Mouse (Mus musculus) layer of hippocampus, postnatal 10 days (tissue): ENCODE data around the gene Gm20403. TPM values are rescaled to one million over a fixed set of nuclear protein-coding genes. Genes with fewer than 3 reads are reported as not detected.
"Not testable (repeated sequence)": the region's sequence is repeated elsewhere in the genome, so short reads cannot be mapped to it uniquely, and the experiment has no call there.

Experiments
- DNase-seq, 2 experiments: peaks; one replicate each; pipeline ENCODE4 v3.0.0; 2021; ENCODE audit warnings: low spot score in 2 of 2
- total RNA-seq, 2 experiments: library from RNA; stranded (reverse); gene quantifications; 2 replicates each; pipeline ENCODE4 v1.2.3; 2021

Gene Gm20403
- total RNA-seq, 2 experiments from 2014 or later: not detected

DNA sequence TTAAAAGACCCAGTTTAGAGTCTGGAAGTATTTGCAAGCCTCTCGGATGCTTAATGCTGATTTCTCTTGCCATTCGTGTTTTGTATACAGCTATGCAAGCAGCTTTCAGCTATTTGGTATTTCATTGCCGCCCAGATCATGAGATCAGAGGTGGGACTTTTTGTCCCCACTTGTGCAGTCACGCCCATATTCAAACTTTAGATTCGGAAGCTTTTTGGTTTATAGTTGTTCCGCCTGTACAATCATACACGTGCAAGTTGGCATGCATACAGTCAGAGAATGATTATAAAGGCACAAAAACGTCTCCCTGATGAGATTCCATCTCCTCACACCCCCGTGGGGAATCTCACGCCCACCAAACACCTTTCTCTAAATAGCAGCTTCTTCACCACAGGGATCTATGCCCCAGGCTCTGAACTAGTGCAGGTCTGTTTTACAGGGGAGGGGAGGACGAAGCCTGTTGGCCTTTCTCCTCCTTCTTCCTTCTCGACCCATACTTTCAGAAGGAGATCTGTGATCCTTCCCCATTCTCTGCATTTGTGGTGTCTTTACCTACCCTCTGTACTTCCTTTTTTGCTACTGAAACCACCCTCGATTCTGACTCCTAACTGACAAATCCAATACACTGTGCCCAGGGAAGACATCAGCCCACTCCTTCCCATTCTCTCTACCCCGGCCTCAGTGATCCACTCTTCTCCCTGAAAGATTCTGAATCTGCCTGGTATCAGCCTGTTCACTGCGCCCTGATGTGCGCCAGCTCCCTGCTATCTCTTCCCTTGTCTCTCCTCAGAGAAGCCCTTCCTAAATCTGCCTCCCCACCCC lies 7.1 kb upstream of the Gm20403 start:
- no peak for DNase-seq

DNA sequence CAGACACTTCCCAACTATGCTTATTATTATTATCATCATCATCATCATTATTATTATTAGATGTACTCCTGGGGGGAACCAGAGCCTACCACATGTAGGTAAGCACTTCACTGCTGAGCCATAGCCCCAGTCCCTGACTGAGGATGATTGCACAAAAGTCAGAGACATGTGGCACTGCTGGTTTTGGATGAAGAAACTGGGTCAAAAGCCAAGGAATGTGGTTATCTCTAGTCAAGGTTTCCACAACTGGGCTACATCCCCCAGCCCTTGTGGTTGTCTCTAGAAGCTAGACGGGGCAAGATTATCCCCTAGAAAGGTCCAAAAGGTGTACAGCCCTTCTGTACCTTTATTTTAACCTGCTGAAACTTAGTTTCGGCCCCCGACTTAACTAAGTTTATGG lies 6.5 kb upstream of the Gm20403 start:
- no peak for DNase-seq

DNA sequence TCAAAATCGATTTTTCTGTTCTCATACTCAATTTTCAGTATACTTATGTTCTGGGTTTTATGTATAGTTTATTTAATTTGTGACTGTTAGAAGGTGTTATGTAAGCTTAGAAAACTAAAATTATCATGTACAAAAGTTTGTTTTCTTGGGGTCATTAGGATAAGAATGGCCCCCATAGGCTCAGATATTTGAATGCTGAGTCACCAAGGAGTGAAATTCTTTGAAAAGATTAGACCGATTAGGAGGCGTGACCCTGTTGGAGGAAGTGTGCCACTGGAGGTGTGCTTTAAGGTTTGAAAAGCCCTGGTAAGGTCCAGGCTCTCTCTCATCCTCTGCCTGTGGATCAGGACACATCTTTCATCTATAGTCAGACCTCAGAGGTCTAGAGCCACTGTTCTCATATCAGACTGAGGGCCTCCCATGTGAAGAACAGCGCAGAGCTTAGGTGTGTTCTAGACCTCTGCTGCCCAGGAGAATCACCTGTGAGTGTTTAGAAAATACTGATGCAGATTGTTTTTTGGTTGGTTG lies 2.1 kb upstream of the Gm20403 start:
- no peak for DNase-seq

DNA sequence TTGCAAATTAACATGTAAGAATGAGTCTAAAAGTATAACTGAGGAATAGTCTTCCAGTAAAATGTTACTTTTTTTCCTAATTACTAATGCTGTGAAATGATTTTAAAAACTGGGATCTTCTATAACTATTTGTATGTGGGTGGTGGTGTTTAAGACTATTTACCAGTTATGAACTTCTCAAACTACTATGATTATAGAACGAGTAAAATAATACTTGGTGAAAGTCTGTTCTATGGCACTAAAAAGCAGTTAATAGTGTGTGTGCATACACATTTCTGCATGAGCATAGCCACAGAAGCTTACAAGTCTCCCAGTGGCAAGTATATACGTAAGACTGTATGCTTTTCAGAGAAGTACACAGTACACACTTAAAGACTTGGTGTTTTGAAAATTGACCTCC lies 827 bp upstream of the Gm20403 start:
- DNase-seq: no peak

DNA sequence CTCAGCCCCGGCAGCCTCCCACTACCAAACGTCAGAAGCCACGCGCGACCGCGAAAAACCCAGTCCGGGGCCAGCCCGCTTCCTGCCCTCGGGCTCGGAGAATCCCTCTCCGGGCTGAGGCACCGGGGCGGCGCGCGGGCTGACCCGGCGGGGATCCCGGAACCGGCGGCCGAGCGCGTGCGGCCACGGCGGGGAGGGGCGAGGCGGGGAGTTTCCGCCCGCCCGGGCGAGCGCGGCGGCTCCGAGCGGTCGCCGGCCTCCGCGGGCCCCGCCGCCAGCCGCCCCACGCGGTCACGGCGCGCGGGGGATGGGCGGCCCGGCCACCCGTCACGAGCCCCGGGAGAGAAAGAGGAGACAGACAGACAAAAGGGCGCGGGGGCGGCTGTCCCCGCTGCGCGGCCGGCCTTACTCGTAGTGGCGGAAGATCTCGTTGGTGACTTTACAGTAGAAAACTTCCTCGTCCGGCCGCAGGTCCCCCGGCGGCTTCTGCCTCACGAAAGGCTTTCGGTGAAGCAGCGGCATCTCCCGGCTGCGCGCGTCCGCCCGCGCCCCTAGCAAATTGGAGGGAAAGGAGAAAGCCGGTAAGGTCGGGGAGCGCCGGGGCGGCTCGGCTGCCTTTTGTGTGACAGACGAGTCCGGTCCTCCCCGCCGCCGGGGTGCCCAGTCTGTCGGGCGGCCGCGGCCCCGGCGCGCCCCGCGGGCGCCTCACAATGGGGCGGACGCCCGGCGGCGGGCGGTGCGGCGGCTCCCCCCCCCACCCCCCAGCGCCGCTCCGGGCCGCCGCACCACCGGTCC lies 875 bp downstream of the Gm20403 start:
- DNase-seq: peak; percentile 49 to 64

DNA sequence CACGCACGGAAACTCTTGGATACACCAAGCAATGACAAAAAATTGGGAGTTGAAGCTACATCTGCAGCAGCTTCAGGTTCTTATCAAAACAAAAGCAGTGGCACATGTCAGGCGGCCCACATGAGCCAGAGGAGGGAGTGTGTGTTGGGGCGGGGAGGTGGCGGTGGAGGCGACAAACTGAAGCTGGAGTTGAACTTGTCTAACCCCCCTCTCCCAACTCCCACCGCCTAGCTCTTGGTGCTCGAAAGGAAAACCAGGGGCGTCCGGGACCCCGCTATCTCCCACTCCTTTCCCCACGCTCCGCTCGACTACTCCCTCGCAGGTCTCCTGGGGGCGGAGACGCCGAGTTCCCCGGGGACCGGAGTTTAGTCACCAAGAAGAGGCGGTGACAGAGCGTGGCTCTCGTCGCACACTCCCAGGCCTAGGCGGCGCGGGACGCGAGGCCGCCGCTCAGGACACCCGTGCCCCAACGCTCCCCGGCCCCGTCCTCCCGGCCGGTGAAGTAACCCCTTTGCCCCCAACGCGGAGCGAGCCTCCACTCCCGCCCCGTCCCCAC lies 1.6 kb downstream of the Gm20403 start:
- DNase-seq: peak in 1 of 2 experiments; percentile 52

DNA sequence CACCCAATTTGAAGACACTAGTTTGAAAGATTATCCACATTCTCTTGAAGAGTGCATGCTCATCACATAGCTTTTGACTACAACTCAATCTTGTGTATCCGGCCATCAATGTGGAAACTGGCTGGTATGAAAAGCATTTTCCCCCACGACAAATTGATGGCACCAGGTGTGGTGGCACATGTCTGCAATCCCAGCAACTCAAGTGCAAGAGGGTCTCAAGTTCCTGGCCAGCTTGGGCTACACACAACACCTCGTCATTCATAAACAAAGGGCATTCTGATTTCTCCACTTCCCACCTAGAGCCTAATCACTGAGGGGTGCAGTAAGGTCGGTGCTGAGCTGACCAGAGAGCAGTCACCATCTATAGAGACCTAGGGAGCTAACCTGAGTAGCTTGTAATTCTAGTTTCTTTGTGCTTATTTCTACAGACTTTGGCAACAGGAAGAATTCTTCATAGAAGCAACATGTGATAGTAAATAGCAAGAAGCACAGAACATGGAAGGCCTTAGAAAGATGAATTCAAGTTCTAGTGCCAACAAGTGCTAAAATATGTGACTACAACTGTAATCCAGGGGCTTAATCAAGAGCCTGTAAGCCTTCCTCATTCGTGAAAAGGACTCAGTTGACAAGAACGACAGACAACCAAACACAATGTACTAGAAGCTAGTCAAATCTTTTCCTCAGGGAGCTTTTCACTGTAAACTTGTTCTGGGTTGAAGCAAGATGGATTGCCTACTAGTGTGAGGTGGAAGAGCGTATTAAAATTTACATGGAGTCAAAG lies 3.2 kb downstream of the Gm20403 start:
- DNase-seq: no peak

DNA sequence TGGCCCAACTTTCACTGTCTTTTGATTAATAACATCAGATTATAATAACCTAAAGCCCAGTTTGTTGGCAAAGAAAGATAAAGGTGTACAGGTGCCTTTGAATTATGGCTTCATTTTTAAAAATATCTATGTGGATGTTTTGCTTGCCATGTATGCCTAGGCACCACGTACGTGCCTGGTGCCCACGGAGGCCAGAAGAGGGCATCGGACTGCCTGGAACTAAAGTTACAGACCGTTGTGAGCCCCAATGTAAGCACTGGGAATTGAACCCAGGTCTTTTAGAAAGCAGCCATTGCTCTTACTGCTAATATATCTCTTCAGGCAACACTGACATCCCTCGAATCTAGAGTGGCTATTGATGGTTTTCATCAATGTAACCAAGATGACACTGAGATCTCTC lies 4.4 kb downstream of the Gm20403 start:
- DNase-seq: no peak

DNA sequence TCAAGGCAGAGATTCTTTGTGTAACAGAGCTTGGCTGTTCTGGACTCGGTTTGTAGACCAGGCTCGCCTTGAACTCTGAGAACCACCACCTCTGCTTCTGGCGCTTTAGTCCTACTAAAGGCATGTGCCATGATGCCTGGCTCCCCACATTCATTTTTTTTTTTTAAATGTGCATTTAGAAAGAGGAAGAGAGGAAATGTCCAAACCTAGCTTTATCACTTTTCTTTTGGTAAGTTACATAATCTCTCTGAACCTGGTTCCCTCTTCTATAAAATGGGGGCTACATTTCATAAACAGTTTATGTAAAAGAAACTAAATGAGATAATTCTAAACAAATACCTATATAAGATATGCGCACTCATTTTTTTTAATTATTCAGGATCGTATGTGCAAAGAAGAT lies 5.4 kb downstream of the Gm20403 start:
- no peak for DNase-seq

DNA sequence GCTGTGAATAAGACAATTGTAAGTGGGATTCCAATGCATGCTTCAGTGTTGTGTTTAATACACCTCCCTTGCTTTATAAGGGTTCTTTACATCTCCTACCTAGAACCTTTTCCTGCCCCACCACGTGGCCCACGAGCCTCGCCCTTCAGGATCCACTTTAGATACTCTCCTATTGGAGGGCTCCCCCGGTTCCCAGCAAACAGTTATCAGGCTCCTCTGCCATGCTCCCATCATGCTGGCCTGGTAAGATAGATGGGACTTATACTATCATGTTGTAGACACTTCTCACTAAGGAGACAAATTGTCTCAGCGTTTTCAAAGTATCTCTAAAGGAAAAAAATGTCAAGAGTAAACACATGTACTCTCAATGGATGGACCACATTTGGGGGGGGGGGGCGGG lies 5.8 kb downstream of the Gm20403 start:
- DNase-seq: no peak

DNA sequence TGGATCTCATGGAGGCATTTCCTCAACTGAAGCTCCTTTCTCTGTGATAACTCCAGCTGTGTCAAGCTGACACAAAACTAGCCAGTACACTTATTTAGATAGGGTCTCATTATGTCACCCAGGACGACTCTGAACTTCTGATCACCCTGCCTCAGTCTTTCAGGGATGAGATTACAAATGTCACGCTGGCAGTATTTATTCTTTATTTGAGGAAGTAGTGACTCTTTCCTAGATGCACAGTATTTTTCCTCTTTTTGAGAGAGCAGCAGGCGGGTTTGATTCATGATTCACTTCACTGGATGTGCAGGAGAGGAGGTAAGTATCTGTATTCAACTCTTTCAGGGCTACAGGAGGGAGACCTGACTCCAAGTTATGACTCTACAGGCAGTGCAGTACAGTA lies 17.3 kb downstream of the Gm20403 start:
- no peak for DNase-seq

DNA sequence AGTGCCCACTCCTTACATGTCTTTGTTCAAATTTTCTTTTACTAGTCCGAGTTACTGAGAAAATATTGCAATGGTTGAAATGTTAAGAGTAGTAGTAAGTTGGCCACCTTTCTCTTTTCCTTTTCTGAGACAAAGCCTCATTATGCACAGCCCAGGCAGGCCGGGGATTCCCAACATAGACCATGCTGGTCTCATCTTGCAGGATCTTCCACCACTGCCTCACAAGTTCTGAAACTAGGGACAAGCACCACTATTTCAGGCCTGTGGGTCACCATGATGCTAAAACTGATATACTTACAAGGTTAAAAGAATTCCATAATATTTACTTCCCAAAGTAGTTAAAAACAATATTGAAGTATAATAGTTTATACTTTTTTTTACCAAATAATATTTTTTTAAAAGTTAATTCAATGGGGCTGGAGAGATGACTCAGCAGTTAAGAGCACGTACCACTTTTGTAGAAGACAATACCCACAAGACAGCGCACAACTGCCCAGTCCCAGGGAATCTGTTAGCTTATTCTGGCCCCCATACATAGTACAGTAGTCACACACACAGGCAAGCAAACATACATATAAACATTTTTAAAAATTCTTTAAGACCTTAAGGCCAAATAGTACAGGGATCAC lies 20.7 kb downstream of the Gm20403 start:
- DNase-seq: no peak

DNA sequence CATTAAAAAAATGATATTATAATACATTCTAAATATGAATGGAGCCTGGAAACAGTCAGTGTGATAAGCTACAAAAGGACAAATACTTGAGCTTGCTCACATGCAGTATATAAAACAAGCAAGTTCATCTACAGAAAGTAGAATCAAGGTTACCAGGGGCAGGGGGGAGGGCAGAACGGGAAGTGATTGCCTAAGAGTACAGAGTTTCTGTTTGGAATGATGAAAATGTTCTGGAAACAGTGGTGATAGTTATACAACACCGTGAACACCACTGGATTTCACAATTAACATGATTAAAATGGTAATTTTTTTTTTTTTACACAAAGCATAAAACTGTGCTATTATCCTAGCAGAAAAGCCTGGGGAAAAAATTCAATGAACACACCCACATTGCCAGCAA lies 26.8 kb downstream of the Gm20403 start:
- DNase-seq: no peak

DNA sequence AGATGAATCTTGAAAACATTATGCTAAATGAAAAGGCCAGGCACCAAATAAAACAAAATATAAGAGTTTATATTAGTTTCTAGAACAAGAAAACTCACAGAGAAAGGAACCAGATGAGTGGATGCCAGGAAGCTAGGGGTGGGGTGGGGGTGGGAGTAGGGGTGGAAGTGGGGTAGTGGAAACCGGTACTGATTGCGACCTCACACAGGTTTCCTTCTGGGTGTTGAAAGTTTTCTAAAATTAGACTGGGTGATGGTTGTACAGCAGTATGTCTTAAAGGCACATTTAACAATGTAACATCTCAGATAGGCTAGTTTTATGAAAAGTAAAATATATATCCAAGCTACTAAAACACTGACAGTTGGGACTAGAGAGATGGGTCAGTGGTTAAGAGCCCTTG lies 29.4 kb downstream of the Gm20403 start:
- no peak for DNase-seq

DNA sequence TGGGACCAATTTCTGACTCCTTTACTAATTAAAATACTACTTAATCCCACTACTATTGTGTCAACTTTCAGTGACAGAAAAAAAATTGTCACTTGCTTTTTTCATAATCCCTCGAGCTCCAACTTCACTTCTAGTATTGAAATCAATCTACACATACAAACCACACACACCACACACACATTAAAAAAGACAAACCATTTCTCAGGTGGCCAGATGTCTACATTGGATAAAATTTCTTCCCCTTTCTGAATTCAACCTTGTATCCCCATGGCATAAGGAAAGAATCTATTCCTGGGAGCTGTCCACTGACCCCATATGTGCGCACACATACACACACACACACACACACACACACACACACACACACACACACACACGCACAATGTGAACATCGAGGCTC lies 29.9 kb downstream of the Gm20403 start:
- DNase-seq: no peak

DNA sequence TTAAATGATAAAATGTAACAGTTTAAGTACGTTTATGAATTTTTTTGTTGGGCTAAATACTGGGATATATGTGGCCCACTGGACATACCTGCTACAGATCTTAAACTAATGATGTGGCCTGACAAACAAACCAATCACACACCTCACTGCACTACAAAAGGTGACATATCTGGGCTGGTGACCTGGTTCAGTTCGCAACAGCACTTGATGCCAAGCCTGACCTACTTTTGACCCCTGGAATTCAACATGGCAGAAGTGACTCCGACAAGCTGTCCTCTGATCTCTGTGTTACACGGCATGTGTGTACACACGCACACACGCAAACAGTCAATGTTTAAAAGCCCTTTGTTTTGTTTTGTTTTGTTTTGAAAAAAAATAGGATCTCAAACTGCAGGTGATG lies 40.2 kb downstream of the Gm20403 start:
- no peak for DNase-seq

DNA sequence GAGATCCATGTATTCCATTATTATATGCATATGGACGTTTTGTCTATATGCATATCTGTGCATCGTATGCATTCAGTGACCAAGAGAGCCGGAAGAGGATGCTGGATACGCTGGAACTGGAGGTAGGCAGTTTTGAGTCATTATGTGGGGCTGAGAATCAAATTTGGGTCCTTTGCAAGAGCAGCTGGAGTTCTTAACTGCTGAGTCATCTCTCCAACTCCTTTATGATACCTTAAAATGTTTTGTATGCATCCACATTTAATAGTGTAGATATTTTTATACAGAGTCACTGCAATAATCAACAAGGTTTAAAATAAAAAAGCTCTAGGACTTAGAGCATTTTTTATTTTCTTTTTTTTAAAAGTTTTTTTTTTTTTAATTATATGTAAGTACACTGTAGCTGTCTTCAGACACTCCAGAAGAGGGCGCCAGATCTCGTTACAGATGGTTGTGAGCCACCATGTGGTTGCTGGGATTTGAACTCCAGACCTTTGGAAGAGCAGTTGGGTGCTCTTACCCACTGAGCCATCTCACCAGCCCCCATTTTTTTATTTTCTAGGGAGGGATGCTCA lies 43.7 kb downstream of the Gm20403 start:
- DNase-seq: not testable (repeated sequence)

DNA sequence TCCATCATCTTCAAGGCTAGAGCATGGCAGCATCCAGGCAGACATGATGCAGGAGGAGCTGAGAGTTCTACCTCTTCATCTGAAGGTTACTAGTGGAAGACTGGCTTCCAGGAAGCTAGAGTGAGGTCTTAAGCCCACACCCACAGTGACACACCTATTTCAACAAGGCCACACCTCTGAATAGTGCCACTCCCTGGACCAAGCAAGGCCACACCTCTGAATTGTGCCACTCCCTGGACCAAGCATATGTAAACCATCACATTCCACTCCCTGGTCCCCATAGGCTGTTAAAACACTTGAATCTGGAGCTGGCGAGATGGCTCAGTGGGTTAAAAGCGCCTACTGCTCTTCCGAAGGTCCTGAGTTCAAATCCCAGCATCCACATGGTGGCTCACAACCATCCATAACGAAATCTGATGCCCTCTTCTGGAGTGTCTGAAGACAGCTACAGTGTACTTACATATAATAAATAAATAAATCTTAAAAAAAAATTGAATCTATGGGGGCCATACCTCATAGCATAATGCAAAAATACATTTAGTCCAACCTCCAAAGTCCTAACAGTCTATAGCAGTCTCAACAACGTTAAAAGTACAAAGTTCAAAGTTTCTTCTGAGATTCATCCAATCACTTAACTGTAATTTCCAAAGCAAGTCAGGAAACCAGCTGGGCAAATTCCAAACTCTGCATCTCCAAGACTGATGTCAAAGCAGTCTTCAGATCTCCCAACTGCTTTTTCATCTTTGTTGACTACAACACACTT lies 48.6 kb downstream of the Gm20403 start:
- not testable (repeated sequence) for DNase-seq
